Mouse (Mus musculus) myocyte (in vitro differentiated cells): ENCODE measurements around the gene Zmynd10. TPM values are rescaled to one million over a fixed set of nuclear protein-coding genes. Genes with fewer than 3 reads are reported as not detected.

Experiments
- H3K27me3 ChIP-seq: one replicate; pipeline ENCODE4 v1.6.1; 2011; ENCODE audit not compliant: control insufficient read depth, insufficient read depth, insufficient read length
- H3K36me3 ChIP-seq: one replicate; pipeline ENCODE4 v1.6.1; 2011; ENCODE audit not compliant: control insufficient read depth, insufficient read depth
- H3K4me2 ChIP-seq: one replicate; pipeline ENCODE4 v1.6.1; 2011; ENCODE audit warnings: low read depth, control low read depth
- H3K4me3 ChIP-seq: one replicate; pipeline ENCODE4 v1.5.1; 2011; ENCODE audit warnings: mild to moderate bottlenecking, control low read depth, moderate library complexity
- H3K79me2 ChIP-seq: one replicate; pipeline ENCODE4 v1.6.1; 2011; ENCODE audit not compliant: control insufficient read depth, insufficient read depth
- H3ac ChIP-seq: one replicate; pipeline ENCODE4 v1.6.1; 2011; ENCODE audit not compliant: control insufficient read depth, insufficient read length
- CEBPB ChIP-seq: IDR thresholded peaks from 2 replicates; pipeline ENCODE4 v1.6.1; 2011; ENCODE audit warnings: mild to moderate bottlenecking, moderate library complexity; ENCODE audit not compliant: poor library complexity, insufficient read depth, severe bottlenecking
- E2F4 ChIP-seq: IDR thresholded peaks from one replicate; pipeline ENCODE4 v1.6.1; 2011; ENCODE audit warnings: mild to moderate bottlenecking, control low read depth, moderate library complexity; ENCODE audit not compliant: insufficient read depth
- MAX ChIP-seq: IDR thresholded peaks from one replicate; pipeline ENCODE4 v1.6.1; 2011; ENCODE audit warnings: low read depth, mild to moderate bottlenecking, control low read depth
- MYOD1 ChIP-seq, 3 experiments: IDR thresholded peaks; one replicate each; pipeline ENCODE4 v1.6.1; 2011; ENCODE audit warnings: control low read depth in 2 of 3, low read depth in 2 of 3, mild to moderate bottlenecking in 2 of 3, moderate library complexity in 1 of 3; ENCODE audit not compliant: insufficient read length in 2 of 3, control insufficient read depth in 1 of 3
- MYOG ChIP-seq, 3 experiments: IDR thresholded peaks; one replicate each; pipeline ENCODE4 v1.6.1; 2011; ENCODE audit warnings: control low read depth in 2 of 3, low read depth in 2 of 3, mild to moderate bottlenecking in 2 of 3; ENCODE audit not compliant: insufficient read length in 2 of 3, control insufficient read depth in 1 of 3, insufficient read depth in 1 of 3
- POLR2A ChIP-seq: IDR thresholded peaks from one replicate; pipeline ENCODE4 v1.6.1; 2011; ENCODE audit warnings: low read depth, mild to moderate bottlenecking, control low read depth, moderate library complexity; ENCODE audit not compliant: insufficient read length
- POLR2AphosphoS2 ChIP-seq: IDR thresholded peaks from one replicate; pipeline ENCODE4 v1.6.1; 2011; ENCODE audit warnings: low read depth, control low read depth; ENCODE audit not compliant: insufficient read length
- REST ChIP-seq: IDR thresholded peaks from one replicate; pipeline ENCODE4 v1.6.1; 2011; ENCODE audit warnings: mild to moderate bottlenecking, control low read depth, moderate library complexity; ENCODE audit not compliant: insufficient read depth, insufficient read length
- SRF ChIP-seq: IDR thresholded peaks from one replicate; pipeline ENCODE4 v1.6.1; 2011; ENCODE audit warnings: low read depth; ENCODE audit not compliant: control insufficient read depth, insufficient read length
- TCF12 ChIP-seq: IDR thresholded peaks from one replicate; pipeline ENCODE4 v1.6.1; 2011; ENCODE audit warnings: mild to moderate bottlenecking, control low read depth; ENCODE audit not compliant: poor library complexity, insufficient read depth, severe bottlenecking
- TCF3 ChIP-seq: IDR thresholded peaks from one replicate; pipeline ENCODE4 v1.6.1; 2011; ENCODE audit warnings: low read depth, control low read depth; ENCODE audit not compliant: insufficient read length
- USF1 ChIP-seq: IDR thresholded peaks from one replicate; pipeline ENCODE4 v1.6.1; 2011; ENCODE audit warnings: low read depth, mild to moderate bottlenecking, control low read depth, moderate library complexity
- polyA plus RNA-seq: library from polyadenylated mRNA; unstranded; fragments of >200 nt; fragmentation: generic; extraction: Trizol; gene quantifications from one replicate; pipeline ENCODE4 v1.2.1, GENCODE M21; 2012; ENCODE audit warnings: missing spikeins

The Zmynd10 gene
- polyA plus RNA-seq, 1 experiment, result 0.52 TPM

- Histone ChIP-seq H3K27me3 (no peaks in the 10 kb centered on the region), H3ac (peak overlapping the region; percentile 21), H3K79me2 (peaks cover 35% of the 10 kb centered on the region), H3K36me3 (no peaks in the 10 kb centered on the region), H3K4me3 (peak overlapping the region; percentile 96), H3K4me2 (peak overlapping the region; percentile 85)
- TF ChIP-seq POLR2AphosphoS2 (no peak), MYOG (IDR thresholded peaks at IDR 0.05; ENCODE audit: control insufficient read depth in 1 of 3, insufficient read depth in 1 of 3, insufficient read length in 2 of 3, low read depth in 2 of 3) (no peak), POLR2A (no peak), REST (no peak), USF1 (no peak), MYOD1 (IDR thresholded peaks at IDR 0.05; ENCODE audit: control insufficient read depth in 1 of 3, insufficient read length in 2 of 3, low read depth in 2 of 3) (no peak), TCF12 (no peak), SRF (no peak), MAX (no peak), E2F4 (no peak), CEBPB (no peak), TCF3 (no peak)
These were observed 4.8 kb downstream of the Zmynd10 start for GRCm38 (mm10) chr9:107551890-107552355.

- Histone ChIP-seq H3K79me2 (peaks cover 44% of the 10 kb centered on the region), H3K4me3 (peak overlapping the region; percentile 96), H3K27me3 (no peaks in the 10 kb centered on the region), H3K4me2 (peak overlapping the region; percentile 85), H3K36me3 (peaks cover 8% of the 10 kb centered on the region), H3ac (no peak overlapping the region)
- TF ChIP-seq E2F4 (no peak), MYOG (IDR thresholded peaks at IDR 0.05; ENCODE audit: control insufficient read depth in 1 of 3, insufficient read depth in 1 of 3, insufficient read length in 2 of 3, low read depth in 2 of 3) (no peak), SRF (no peak)
These were observed 5.7 kb downstream of the Zmynd10 start for GRCm38 (mm10) chr9:107552690-107553393.

GRCm38 (mm10) chr9:107553541-107554318, 6.6 kb downstream of the Zmynd10 start:
- H3ac ChIP-seq, result peak overlapping the region; percentile 96
- peaks cover 52% of the 10 kb centered on the region for H3K79me2 ChIP-seq
- H3K27me3 ChIP-seq, result no peaks in the 10 kb centered on the region
- TF ChIP-seq POLR2AphosphoS2 (no peak), TCF3 (no peak), POLR2A (no peak), USF1 (no peak), CEBPB (no peak), MYOD1 (IDR thresholded peaks at IDR 0.05; ENCODE audit: control insufficient read depth in 1 of 3, insufficient read length in 2 of 3, low read depth in 2 of 3) (no peak), MAX (no peak), SRF (no peak), MYOG (IDR thresholded peaks at IDR 0.05; ENCODE audit: control insufficient read depth in 1 of 3, insufficient read depth in 1 of 3, insufficient read length in 2 of 3, low read depth in 2 of 3) (no peak), REST (no peak), TCF12 (no peak), E2F4 (no peak)
- H3K4me3 ChIP-seq, result peak overlapping the region; percentile 96
- peaks cover 17% of the 10 kb centered on the region for H3K36me3 ChIP-seq
- H3K4me2 ChIP-seq, result peak overlapping the region; percentile 85

GRCm38 (mm10) chr9:107554319-107554825, 7.3 kb downstream of the Zmynd10 start:
- Histone ChIP-seq H3K79me2 (peaks cover 52% of the 10 kb centered on the region), H3ac (peak overlapping the region; percentile 96), H3K36me3 (peaks cover 24% of the 10 kb centered on the region), H3K27me3 (no peaks in the 10 kb centered on the region), H3K4me3 (peak overlapping the region; percentile 96), H3K4me2 (peak overlapping the region; percentile 85)
- TF ChIP-seq TCF3, result no peak
- TF ChIP-seq MYOG (IDR thresholded peaks at IDR 0.05; ENCODE audit: control insufficient read depth in 1 of 3, insufficient read depth in 1 of 3, insufficient read length in 2 of 3, low read depth in 2 of 3), result peak in 1 of 3 experiments; percentile 1
- no peak for TF ChIP-seq USF1
- TF ChIP-seq REST, result no peak
- TF ChIP-seq MAX, result no peak
- peak in 1 of 3 experiments; percentile 2 for TF ChIP-seq MYOD1 (IDR thresholded peaks at IDR 0.05; ENCODE audit: control insufficient read depth in 1 of 3, insufficient read length in 2 of 3, low read depth in 2 of 3)
- no peak for TF ChIP-seq E2F4
- TF ChIP-seq TCF12, result no peak
- no peak for TF ChIP-seq CEBPB
- no peak for TF ChIP-seq SRF
- TF ChIP-seq POLR2AphosphoS2, result peak; percentile 93
- TF ChIP-seq POLR2A, result peak; percentile 86
